Mouse (Mus musculus): ENCODE measurements around the gene Cd247. TPM values are rescaled to one million over a fixed set of nuclear protein-coding genes. Genes with fewer than 3 reads are reported as not detected.

The Cd247 gene
- polyA plus RNA-seq, 1 experiment from 2014 or later = 1.7 TPM

DNA sequence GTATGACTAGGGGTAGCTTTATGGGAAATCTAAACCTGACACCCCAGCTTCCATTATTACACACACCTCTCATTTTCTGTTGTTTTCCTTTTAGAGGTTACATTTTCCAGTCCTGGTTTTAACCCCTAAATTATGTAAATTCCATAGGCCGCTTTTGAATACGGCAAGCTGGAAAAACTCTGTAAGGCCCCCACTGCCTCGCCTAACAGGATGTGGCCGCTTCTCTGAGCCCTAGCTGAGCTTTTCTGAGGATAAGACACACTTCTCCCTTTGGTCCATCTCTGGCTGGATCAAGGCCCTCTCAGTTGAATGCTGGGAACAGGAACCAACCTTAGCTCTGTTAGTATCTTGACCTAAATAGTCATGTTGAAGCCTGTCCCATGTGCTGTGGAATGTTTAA lies 15.7 kb downstream of the Cd247 start:
- ATAC-seq (replicated peaks; ENCODE audit: low FRiP score) (no peak), DNase-seq (ENCODE audit: low spot score) (no peak)
- H3K4me1 ChIP-seq (replicated peaks; ENCODE audit: control insufficient read depth, insufficient read depth, low read length) = no peaks in the 10 kb centered on the region
- no peaks in the 10 kb centered on the region for H3K9me3 ChIP-seq (ENCODE audit: control insufficient read depth, low read length)
- H3K27ac ChIP-seq (ENCODE audit: low read depth, low read length) = no peak overlapping the region
- H3K9ac ChIP-seq (ENCODE audit: low read length) = no peak overlapping the region
- no peaks in the 10 kb centered on the region for H3K36me3 ChIP-seq (ENCODE audit: control insufficient read depth, insufficient read depth, low read length)
- no peak overlapping the region for H3K4me2 ChIP-seq (ENCODE audit: low read depth, low read length, severe bottlenecking)
- no peak overlapping the region for H3K4me3 ChIP-seq (ENCODE audit: low read depth, low read length)
- 94% methylated on average over 4 of the region's 4 CpGs for WGBS
- peaks cover 8% of the 10 kb centered on the region; the same call in 1 of the 2 replicates for H3K27me3 ChIP-seq (ENCODE audit: control insufficient read depth, insufficient read depth, low read length)

DNA sequence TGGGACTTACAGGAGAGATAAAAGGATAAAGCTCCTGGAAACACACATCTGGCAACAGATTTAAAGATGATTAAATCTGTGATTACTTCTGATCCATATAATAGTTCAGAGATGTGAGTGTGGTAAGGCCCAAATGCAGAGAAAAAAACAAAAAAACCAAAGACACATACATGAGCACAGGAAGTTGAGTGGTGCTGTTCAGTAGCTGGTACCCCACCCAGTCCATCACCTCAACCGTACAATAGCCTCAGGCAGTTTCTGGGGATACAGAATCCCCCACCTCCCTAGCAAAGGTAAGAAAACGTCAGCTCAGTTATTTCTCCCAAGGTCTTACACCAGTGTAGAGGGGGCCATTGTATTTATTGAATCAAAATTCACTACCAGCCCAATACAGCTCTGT lies 22.2 kb downstream of the Cd247 start:
- Histone ChIP-seq H3K27me3 (ENCODE audit: control insufficient read depth, insufficient read depth, low read length) (peaks cover 45% of the 10 kb centered on the region), H3K27ac (ENCODE audit: low read depth, low read length) (no peak overlapping the region), H3K4me2 (ENCODE audit: low read depth, low read length, severe bottlenecking) (no peak overlapping the region), H3K9ac (ENCODE audit: low read length) (no peak overlapping the region), H3K9me3 (ENCODE audit: control insufficient read depth, low read length) (no peaks in the 10 kb centered on the region), H3K4me1 (replicated peaks; ENCODE audit: control insufficient read depth, insufficient read depth, low read length) (peaks cover 23% of the 10 kb centered on the region), H3K4me3 (ENCODE audit: low read depth, low read length) (no peak overlapping the region), H3K36me3 (ENCODE audit: control insufficient read depth, insufficient read depth, low read length) (no peaks in the 10 kb centered on the region)
- WGBS = 73% methylated on average over 2 of the region's 2 CpGs
- no peak for ATAC-seq (replicated peaks; ENCODE audit: low FRiP score)
- DNase-seq (ENCODE audit: low spot score) = no peak

DNA sequence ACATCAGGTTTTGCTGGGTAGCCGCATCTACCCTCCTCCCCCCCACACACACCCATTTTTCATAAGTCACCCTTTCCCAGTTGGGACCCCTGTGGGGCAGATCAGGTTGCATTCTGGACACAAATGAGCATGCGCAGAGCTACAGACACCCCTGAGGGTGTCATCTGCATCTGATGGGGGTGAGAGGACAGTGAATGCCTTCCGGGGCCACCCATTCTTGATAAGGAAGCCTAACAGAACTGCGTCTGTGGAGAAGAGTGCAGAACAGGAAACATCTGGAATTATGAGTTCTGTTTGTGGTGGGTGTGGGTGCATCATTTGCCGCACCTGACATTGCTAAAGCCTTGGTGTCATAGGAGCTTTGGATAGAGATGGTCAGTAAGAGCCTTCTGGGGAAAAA lies 22.7 kb downstream of the Cd247 start:
- ATAC-seq (replicated peaks; ENCODE audit: low FRiP score) = no peak
- Histone ChIP-seq H3K4me3 (ENCODE audit: low read depth, low read length) (no peak overlapping the region), H3K4me1 (replicated peaks; ENCODE audit: control insufficient read depth, insufficient read depth, low read length) (peaks cover 23% of the 10 kb centered on the region), H3K27ac (ENCODE audit: low read depth, low read length) (no peak overlapping the region), H3K36me3 (ENCODE audit: control insufficient read depth, insufficient read depth, low read length) (no peaks in the 10 kb centered on the region), H3K9ac (ENCODE audit: low read length) (no peak overlapping the region), H3K27me3 (ENCODE audit: control insufficient read depth, insufficient read depth, low read length) (peaks cover 50% of the 10 kb centered on the region), H3K4me2 (ENCODE audit: low read depth, low read length, severe bottlenecking) (no peak overlapping the region), H3K9me3 (ENCODE audit: control insufficient read depth, low read length) (no peaks in the 10 kb centered on the region)
- DNase-seq (ENCODE audit: low spot score) = no peak
- WGBS = 88% methylated on average over 5 of the region's 5 CpGs

DNA sequence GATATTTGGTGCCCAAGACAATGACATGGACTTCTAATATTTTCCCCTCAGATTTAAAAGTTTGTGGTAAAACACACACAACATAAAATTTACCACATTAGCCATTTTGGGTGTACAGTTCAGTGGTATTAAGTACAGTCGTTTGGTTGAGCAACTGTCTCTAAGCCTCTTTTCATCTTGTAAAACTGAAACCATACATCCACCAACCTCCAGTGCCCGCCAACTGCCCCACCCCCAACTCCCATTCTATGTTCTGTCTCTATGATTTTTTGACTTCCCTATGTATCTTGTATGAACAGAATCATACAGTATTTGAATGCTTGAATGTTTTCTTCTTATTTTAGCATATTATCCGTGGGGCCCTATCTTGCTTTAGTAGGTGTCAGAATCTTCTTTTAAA lies 24.3 kb downstream of the Cd247 start:
- Histone ChIP-seq H3K27ac (ENCODE audit: low read depth, low read length) (no peak overlapping the region), H3K4me1 (replicated peaks; ENCODE audit: control insufficient read depth, insufficient read depth, low read length) (peaks cover 25% of the 10 kb centered on the region), H3K27me3 (ENCODE audit: control insufficient read depth, insufficient read depth, low read length) (peaks cover 63% of the 10 kb centered on the region), H3K4me2 (ENCODE audit: low read depth, low read length, severe bottlenecking) (no peak overlapping the region), H3K9me3 (ENCODE audit: control insufficient read depth, low read length) (no peaks in the 10 kb centered on the region), H3K36me3 (ENCODE audit: control insufficient read depth, insufficient read depth, low read length) (no peaks in the 10 kb centered on the region), H3K4me3 (ENCODE audit: low read depth, low read length) (no peak overlapping the region), H3K9ac (ENCODE audit: low read length) (no peak overlapping the region)
- DNase-seq (ENCODE audit: low spot score) (no peak), ATAC-seq (replicated peaks; ENCODE audit: low FRiP score) (no peak)
- WGBS = 78% methylated on average over 3 of the region's 3 CpGs

DNA sequence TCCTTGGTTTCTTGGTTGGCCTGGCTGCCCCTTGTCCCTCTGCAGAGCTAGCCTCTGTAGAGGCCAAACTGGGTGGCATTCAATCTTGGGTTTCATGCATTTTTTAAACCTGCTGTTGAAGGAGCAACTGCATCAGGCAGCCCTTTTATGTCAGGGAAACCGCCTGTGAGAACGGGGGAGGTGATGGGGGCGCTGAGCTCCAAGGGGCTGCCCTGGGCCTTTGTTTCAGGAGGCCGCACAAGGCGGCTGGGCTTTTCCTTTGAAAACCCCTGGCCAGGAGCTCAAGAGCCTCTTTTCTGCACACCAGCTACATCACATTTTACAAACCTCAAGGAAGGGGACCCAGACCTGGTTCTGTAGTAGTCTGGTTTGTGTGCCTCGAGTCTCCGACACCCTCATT lies 25.6 kb downstream of the Cd247 start:
- no peak overlapping the region for H3K4me3 ChIP-seq (ENCODE audit: low read depth, low read length)
- H3K9ac ChIP-seq (ENCODE audit: low read length) = peak overlapping the region; percentile 33; the same call in 1 of the 2 replicates
- ATAC-seq (replicated peaks; ENCODE audit: low FRiP score) (peak; percentile 71), DNase-seq (ENCODE audit: low spot score) (peak; percentile 86)
- peak overlapping the region; percentile 75 for H3K27ac ChIP-seq (ENCODE audit: low read depth, low read length)
- under 1% methylated on average over 7 of the region's 7 CpGs for WGBS
- H3K36me3 ChIP-seq (ENCODE audit: control insufficient read depth, insufficient read depth, low read length) = no peaks in the 10 kb centered on the region
- H3K4me1 ChIP-seq (replicated peaks; ENCODE audit: control insufficient read depth, insufficient read depth, low read length) = peaks cover 25% of the 10 kb centered on the region
- H3K27me3 ChIP-seq (ENCODE audit: control insufficient read depth, insufficient read depth, low read length) = peaks cover 71% of the 10 kb centered on the region
- H3K4me2 ChIP-seq (ENCODE audit: low read depth, low read length, severe bottlenecking) = peak overlapping the region; percentile 26; the same call in 1 of the 2 replicates
- H3K9me3 ChIP-seq (ENCODE audit: control insufficient read depth, low read length) = no peaks in the 10 kb centered on the region

DNA sequence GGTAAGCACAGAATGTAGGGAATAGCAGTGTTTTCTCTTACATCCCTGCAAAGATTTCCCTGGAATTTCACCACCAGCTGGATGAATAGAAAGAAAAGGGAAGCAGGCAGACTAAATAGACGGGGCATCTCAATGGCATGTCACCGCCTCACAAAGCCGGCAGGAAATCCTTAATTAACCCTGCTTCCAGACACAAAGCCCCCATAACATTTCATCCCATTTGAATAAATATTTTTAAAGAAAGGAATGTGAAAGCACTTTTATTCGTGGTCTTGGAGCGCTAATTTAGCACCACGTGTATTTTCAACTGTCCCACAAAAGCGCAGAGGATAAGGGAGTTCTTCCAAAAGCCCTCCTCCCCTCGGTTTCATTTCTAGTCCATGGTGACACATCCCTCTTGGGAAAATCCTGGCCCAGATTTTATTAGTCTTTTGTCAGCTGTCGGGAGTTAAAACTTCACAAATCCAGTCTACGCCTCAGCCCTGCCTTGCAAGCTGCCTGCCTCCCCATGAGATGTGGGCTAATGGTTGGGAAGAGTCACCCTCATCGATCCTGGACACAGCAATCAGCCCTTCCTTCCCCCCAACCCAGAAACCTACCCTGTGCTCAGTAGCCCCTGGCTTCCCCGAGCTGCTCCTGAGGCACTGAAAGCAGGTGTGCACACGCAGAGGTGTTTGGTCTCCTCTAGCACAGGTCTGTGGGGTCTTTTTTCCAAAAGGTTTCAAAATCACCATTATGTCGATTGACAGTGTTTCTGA lies 26.2 kb downstream of the Cd247 start:
- H3K9me3 ChIP-seq (ENCODE audit: control insufficient read depth, low read length) = no peaks in the 10 kb centered on the region
- H3K27me3 ChIP-seq (ENCODE audit: control insufficient read depth, insufficient read depth, low read length) = peaks cover 76% of the 10 kb centered on the region
- peak overlapping the region; percentile 75 for H3K27ac ChIP-seq (ENCODE audit: low read depth, low read length)
- no peak overlapping the region for H3K4me3 ChIP-seq (ENCODE audit: low read depth, low read length)
- peaks cover 25% of the 10 kb centered on the region for H3K4me1 ChIP-seq (replicated peaks; ENCODE audit: control insufficient read depth, insufficient read depth, low read length)
- WGBS = 8% methylated on average over 14 of the region's 14 CpGs
- no peaks in the 10 kb centered on the region for H3K36me3 ChIP-seq (ENCODE audit: control insufficient read depth, insufficient read depth, low read length)
- peak overlapping the region; percentile 26 for H3K4me2 ChIP-seq (ENCODE audit: low read depth, low read length, severe bottlenecking)
- DNase-seq (ENCODE audit: low spot score) (peak; percentile 63), ATAC-seq (replicated peaks; ENCODE audit: low FRiP score) (peak; percentile 68)
- peak overlapping the region; percentile 33; the same call in 1 of the 2 replicates for H3K9ac ChIP-seq (ENCODE audit: low read length)

DNA sequence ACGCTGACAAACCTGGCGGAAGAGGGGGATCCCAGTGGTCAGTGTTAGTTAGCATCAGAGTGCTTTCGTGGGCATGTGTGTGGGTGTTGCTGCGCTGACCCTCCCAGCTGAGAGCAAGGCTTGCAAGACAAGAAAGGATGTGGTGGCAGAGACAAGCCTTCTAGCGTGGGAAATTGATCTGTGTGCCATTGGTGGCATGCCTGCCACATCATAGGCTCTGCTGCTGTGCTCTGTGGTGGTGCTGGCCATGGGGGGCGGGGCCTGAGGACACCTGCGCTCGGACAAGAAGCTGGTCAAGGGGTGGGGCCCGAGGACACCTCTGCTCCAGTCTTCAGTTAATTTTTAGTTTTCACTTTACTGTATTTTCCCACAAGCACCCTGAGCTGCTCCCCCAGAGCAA lies 27.9 kb downstream of the Cd247 start:
- Histone ChIP-seq H3K4me1 (replicated peaks; ENCODE audit: control insufficient read depth, insufficient read depth, low read length) (peaks cover 25% of the 10 kb centered on the region), H3K9me3 (ENCODE audit: control insufficient read depth, low read length) (no peaks in the 10 kb centered on the region), H3K9ac (ENCODE audit: low read length) (no peak overlapping the region), H3K27ac (ENCODE audit: low read depth, low read length) (no peak overlapping the region), H3K27me3 (ENCODE audit: control insufficient read depth, insufficient read depth, low read length) (peaks cover 65% of the 10 kb centered on the region), H3K4me2 (ENCODE audit: low read depth, low read length, severe bottlenecking) (no peak overlapping the region), H3K36me3 (ENCODE audit: control insufficient read depth, insufficient read depth, low read length) (no peaks in the 10 kb centered on the region), H3K4me3 (ENCODE audit: low read depth, low read length) (no peak overlapping the region)
- DNase-seq (ENCODE audit: low spot score) = no peak
- ATAC-seq (replicated peaks; ENCODE audit: low FRiP score) = no peak
- WGBS = 87% methylated on average over 9 of the region's 9 CpGs

DNA sequence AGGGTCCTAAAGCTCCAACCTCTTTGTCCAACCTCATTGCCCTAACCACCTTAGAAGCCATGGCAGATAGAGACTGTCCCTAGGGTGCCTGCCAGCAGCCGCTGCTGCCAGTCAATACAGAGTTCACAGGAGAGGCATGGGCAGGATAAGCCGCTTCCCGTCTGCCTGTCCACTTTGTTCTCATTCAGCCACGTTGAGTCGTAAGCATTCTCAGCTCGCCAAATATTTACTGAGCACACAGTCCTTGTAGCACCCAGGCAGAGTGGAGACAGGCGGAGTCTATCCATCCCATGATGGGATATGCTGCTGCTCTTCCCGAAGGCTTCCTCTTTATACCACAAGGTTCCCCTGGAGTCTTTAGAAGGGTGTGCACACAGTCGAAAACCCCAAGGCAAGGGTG lies 28.8 kb downstream of the Cd247 start:
- Histone ChIP-seq H3K36me3 (ENCODE audit: control insufficient read depth, insufficient read depth, low read length) (no peaks in the 10 kb centered on the region), H3K4me2 (ENCODE audit: low read depth, low read length, severe bottlenecking) (no peak overlapping the region), H3K4me3 (ENCODE audit: low read depth, low read length) (no peak overlapping the region), H3K27me3 (ENCODE audit: control insufficient read depth, insufficient read depth, low read length) (peaks cover 58% of the 10 kb centered on the region), H3K27ac (ENCODE audit: low read depth, low read length) (no peak overlapping the region), H3K9me3 (ENCODE audit: control insufficient read depth, low read length) (no peaks in the 10 kb centered on the region), H3K4me1 (replicated peaks; ENCODE audit: control insufficient read depth, insufficient read depth, low read length) (peaks cover 25% of the 10 kb centered on the region), H3K9ac (ENCODE audit: low read length) (no peak overlapping the region)
- DNase-seq (ENCODE audit: low spot score) (no peak), ATAC-seq (replicated peaks; ENCODE audit: low FRiP score) (no peak)
- WGBS = 66% methylated on average over 9 of the region's 9 CpGs

Measured in forebrain, embryonic 11.5 days (tissue).